Mouse (Mus musculus): ENCODE measurements at regions not wholly inside any gene's neighbourhood (a gene's known extent, or its start where the extent isn't known, plus 50 kb on each side); places are given as distances from the start of the nearest gene placed in this dataset.

DNA sequence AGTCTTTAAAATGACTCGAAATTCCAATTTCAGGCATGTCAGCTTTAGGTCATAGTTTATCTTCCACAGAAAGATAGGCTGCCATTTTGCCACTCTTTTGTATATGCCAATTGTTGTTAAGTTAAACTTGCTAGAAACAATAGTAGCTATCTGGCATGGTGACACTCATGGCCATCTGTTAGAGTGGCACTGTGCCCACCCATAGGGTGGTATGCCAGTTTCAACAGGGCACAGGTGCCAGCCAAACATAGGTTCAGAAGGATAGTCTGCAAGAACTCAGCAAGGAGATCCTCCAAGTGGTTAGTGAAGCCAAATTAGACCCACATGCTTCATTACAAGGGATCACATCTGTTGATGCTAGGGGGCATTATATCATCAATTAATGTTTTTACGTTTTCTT is 135.8 kb upstream of the Gm6812 start:
- peak; percentile 82 to 88 for DNase-seq

DNA sequence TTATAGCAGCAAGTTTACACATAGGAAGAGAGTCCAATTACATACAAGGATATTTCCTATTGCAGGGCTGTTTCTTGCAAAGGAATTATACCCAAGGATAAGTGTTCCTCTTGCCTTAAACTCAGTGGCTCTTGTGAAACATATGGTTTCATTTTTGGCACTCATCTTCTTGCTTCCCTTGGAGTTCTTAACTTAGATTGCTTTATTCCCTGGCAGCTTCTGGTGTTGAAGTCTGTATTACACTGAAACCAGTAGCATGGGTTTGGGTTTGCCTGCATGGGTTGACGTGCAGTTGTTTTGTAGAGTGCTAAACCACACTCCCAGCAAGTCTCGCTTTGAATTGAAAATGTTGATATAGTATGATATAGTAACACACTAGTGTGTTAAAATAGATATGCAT is 116.3 kb upstream of the Gm6812 start:
- DNase-seq, result no peak

DNA sequence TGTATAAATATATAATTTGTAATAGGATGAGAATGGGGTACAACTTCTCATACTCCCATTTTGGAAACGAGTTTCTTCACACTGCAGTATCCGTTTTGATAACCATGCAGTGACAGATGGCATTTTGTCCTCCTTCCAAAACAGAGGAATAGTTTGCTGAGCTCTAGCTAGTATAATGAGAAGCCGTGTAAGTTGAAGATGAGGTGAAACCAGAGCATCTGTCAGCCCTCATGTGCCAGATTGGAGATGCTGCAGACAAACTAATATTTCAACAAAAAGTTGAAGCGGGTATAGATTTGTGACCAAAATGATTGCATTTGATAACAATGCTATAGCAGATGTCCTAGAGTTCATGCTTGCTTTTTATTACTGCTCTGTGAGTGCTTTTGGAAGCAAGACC is 115.1 kb upstream of the Gm6812 start:
- DNase-seq, result peak in 1 of 2 experiments; percentile 36
